Mouse (Mus musculus) heart, embryonic 15.5 days (tissue): ENCODE measurements around the gene A930004D18Rik. TPM values are rescaled to one million over a fixed set of nuclear protein-coding genes. Genes with fewer than 3 reads are reported as not detected.

Experiments
- ATAC-seq: fragments of 200-750 bp; cut with Nextera tagmentation; replicated peaks from 2 replicates; pipeline ENCODE4 v1.8.0; 2017; ENCODE audit warnings: low read depth, moderate TSS enrichment; ENCODE audit not compliant: insufficient number of reproducible peaks, insufficient read depth, low FRiP score
- H3K27ac ChIP-seq: fragments of 300-500 bp; sonication (generic); 2 replicates; pipeline ENCODE4 v1.5.1; 2015; ENCODE audit warnings: mild to moderate bottlenecking, inconsistent platforms
- H3K27me3 ChIP-seq: fragments of 300-500 bp; sonication (generic); 2 replicates; pipeline ENCODE4 v1.6.1; 2015; ENCODE audit warnings: inconsistent platforms
- H3K36me3 ChIP-seq: fragments of 300-500 bp; sonication (generic); 2 replicates; pipeline ENCODE4 v1.6.1; 2015; ENCODE audit warnings: mild to moderate bottlenecking, inconsistent platforms
- H3K4me1 ChIP-seq: fragments of 300-500 bp; sonication (generic); replicated peaks from 2 replicates; pipeline ENCODE4 v1.6.1; 2015; ENCODE audit warnings: inconsistent platforms
- H3K4me2 ChIP-seq: fragments of 300-500 bp; sonication (generic); 2 replicates; pipeline ENCODE4 v1.6.1; 2015; ENCODE audit warnings: inconsistent platforms, mild to moderate bottlenecking, moderate library complexity
- H3K4me3 ChIP-seq: fragments of 300-500 bp; sonication (generic); 2 replicates; pipeline ENCODE4 v1.5.1; 2015; ENCODE audit warnings: mild to moderate bottlenecking, inconsistent platforms
- H3K9ac ChIP-seq: fragments of 300-500 bp; sonication (generic); 2 replicates; pipeline ENCODE4 v1.6.1; 2015; ENCODE audit warnings: mild to moderate bottlenecking, inconsistent platforms
- H3K9me3 ChIP-seq: fragments of 300-500 bp; sonication (generic); replicated peaks from 2 replicates; pipeline ENCODE4 v1.6.1; 2016; ENCODE audit warnings: inconsistent platforms
- WGBS: fragments of 180-500 bp; shearing (Covaris S2); methylation state at CpG from one replicate; pipeline ENCODE4 v1.1.7; 2015; ENCODE audit warnings: mixed read lengths; 5-methylcytosine and 5-hydroxymethylcytosine counted together
- polyA plus RNA-seq: library from polyadenylated mRNA; unstranded; fragments of >200 nt; fragmentation: Nextera tagmentation; extraction: Ambion mirVana; gene quantifications from 2 replicates; pipeline ENCODE4 v1.2.1, GENCODE M21; 2015

Gene A930004D18Rik
- 11.6 and 13.2 TPM in 2 replicates for polyA plus RNA-seq

- Histone ChIP-seq H3K36me3 (no peaks in the 10 kb centered on the region), H3K4me2 (no peak within 1 kb of the TSS), H3K9me3 (no peaks in the 10 kb centered on the region), H3K4me3 (no peak within 1 kb of the TSS), H3K27me3 (no peaks in the 10 kb centered on the region), H3K4me1 (peaks cover 39% of the 10 kb centered on the region), H3K27ac (no peak within 1 kb of the TSS), H3K9ac (no peak within 1 kb of the TSS)
- 61% methylated on average over 2 of the region's 2 CpGs for WGBS
- no peak for ATAC-seq
Observed at GRCm38 (mm10) chr2:18037491-18037890, at the start of gene A930004D18Rik. Gene A930004D18Rik, minus strand, starts transcription at chr2:18037737.

DNA sequence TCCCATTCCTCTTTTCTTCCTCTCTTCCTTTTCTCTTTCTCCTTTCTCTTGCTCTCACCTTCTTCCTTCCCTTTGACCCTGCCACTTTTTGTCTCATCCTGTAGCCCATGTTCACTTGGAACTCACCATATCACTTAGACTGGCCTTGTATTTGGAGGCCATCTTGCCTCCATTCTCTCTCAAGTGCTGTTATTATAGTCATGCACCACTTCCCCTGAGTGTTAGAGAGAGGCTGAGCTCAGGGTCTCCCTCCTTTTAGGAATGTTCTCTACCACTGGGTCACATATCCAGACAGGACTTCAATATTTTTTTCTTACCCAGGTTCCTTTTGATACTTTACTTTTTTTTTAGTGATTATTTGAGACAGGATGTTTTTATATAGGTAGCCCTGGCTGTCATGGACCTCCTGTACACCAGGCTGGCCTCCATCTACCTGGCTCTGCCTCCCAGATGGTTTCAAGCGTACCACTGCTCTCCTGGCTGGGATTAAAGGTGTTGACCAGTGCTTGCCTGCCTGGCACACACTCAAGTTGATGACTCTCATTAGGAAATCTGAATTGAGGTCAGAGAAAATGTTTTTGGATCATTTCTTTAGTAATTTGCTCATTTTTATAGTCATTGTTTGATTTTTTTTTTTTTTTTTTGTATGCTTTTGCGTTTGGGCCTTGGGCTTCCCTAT, 42.8 kb upstream of the A930004D18Rik start:
- no peak for ATAC-seq
- Histone ChIP-seq H3K36me3 (peaks cover 51% of the 10 kb centered on the region), H3K9me3 (no peaks in the 10 kb centered on the region), H3K27me3 (no peaks in the 10 kb centered on the region), H3K4me2 (no peak overlapping the region), H3K27ac (no peak overlapping the region), H3K4me3 (no peak overlapping the region), H3K4me1 (no peaks in the 10 kb centered on the region), H3K9ac (no peak overlapping the region)
- WGBS = 85% methylated on average over 2 of the region's 2 CpGs

- H3K27ac ChIP-seq = no peak overlapping the region
- ATAC-seq = no peak
- peaks cover 44% of the 10 kb centered on the region for H3K36me3 ChIP-seq
- H3K27me3 ChIP-seq = no peaks in the 10 kb centered on the region
- H3K4me1 ChIP-seq = no peaks in the 10 kb centered on the region
- H3K4me3 ChIP-seq = no peak overlapping the region
- 94% methylated on average over 2 of the region's 2 CpGs for WGBS
- H3K9me3 ChIP-seq = no peaks in the 10 kb centered on the region
- no peak overlapping the region for H3K4me2 ChIP-seq
- no peak overlapping the region for H3K9ac ChIP-seq
Observed at GRCm38 (mm10) chr2:18071947-18072346, 34.4 kb upstream of the A930004D18Rik start.

DNA sequence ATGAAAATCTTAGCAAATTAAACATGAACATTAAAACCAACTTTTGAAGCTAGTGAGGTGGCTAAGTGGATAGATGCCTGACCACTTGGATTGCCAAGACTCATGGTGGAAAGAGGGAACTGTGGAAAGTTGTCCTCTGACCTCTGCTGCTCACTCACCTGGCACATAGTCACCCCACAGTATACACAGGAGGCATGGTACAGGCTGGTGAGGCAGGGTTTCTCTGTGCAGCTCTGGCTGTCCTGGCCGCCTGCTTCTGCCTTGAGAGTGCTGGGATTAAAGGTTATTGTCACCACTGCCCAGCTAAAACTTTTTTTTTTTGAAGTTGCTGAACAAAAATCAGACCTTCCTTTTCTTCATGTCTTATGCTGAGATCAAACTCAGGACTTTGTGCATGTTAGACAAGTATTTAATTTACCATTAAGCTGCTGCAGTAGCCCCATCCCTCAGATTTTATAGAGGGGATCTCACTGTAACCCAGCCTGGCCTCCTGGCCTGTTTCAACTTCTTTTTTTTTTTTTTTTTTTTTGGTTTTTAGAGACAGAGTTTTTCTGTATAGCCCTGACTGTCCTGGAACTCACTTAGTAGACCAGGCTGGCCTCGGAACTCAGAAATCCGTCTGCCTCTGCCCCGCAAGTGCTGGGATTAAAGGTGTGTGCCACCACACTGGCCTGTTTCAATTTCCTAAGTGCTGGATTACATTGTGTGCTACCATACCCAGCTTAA, 30.7 kb upstream of the A930004D18Rik start:
- Histone ChIP-seq H3K27ac (no peak overlapping the region), H3K4me2 (no peak overlapping the region), H3K9me3 (no peaks in the 10 kb centered on the region), H3K9ac (no peak overlapping the region), H3K36me3 (peaks cover 16% of the 10 kb centered on the region), H3K27me3 (no peaks in the 10 kb centered on the region), H3K4me3 (no peak overlapping the region), H3K4me1 (peaks cover 12% of the 10 kb centered on the region)
- ATAC-seq = no peak
- 85% methylated on average over 4 of the region's 4 CpGs for WGBS

- no peak for ATAC-seq
- Histone ChIP-seq H3K9ac (peak overlapping the region; percentile 97; the same call in 1 of the 2 replicates), H3K4me2 (peak overlapping the region; percentile 77), H3K27ac (peak overlapping the region; percentile 100), H3K9me3 (no peaks in the 10 kb centered on the region), H3K4me3 (peak overlapping the region; percentile 87; the same call in 1 of the 2 replicates), H3K4me1 (peaks cover 12% of the 10 kb centered on the region), H3K36me3 (peaks cover 7% of the 10 kb centered on the region), H3K27me3 (no peaks in the 10 kb centered on the region)
Observed at GRCm38 (mm10) chr2:18066436-18066835, 28.9 kb upstream of the A930004D18Rik start.

DNA sequence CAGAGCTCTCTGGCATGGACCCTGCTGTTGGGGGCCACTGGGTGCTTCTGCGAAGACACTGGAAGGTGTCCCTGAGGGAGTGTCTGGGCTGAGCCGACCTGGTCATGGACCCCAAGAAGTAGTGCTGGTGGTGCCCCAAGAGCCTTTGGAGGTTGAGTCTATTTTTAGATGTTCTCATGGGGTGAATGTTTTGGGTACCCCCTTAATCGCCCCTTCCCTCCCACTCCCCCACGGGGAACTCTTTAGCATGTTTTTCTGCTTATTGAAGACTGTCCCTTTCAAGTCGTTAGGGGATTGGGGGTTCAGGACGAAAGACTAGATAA, 28.1 kb upstream of the A930004D18Rik start:
- H3K9ac ChIP-seq = peak overlapping the region; percentile 97
- peak overlapping the region; percentile 100 for H3K27ac ChIP-seq
- ATAC-seq = no peak

GRCm38 (mm10) chr2:18064941-18065707, 27.6 kb upstream of the A930004D18Rik start:
- no peaks in the 10 kb centered on the region for H3K27me3 ChIP-seq
- WGBS = 1% methylated on average over 70 of the region's 85 CpGs
- peak overlapping the region; percentile 77 for H3K4me2 ChIP-seq
- H3K27ac ChIP-seq = peak overlapping the region; percentile 100
- H3K36me3 ChIP-seq = peaks cover 7% of the 10 kb centered on the region
- H3K4me3 ChIP-seq = peak overlapping the region; percentile 87
- H3K4me1 ChIP-seq = peaks cover 12% of the 10 kb centered on the region
- H3K9ac ChIP-seq = peak overlapping the region; percentile 97
- peak; percentile 61 for ATAC-seq
- no peaks in the 10 kb centered on the region for H3K9me3 ChIP-seq

More for the DNA sequence above, 28.1 kb upstream of the A930004D18Rik start:
- peaks cover 12% of the 10 kb centered on the region for H3K4me1 ChIP-seq
- no peaks in the 10 kb centered on the region for H3K27me3 ChIP-seq
- peak overlapping the region; percentile 87 for H3K4me3 ChIP-seq
- H3K4me2 ChIP-seq = peak overlapping the region; percentile 77
- H3K9me3 ChIP-seq = no peaks in the 10 kb centered on the region
- H3K36me3 ChIP-seq = peaks cover 7% of the 10 kb centered on the region
- WGBS = 6% methylated on average over 6 of the region's 6 CpGs

- under 1% methylated on average over 41 of the region's 58 CpGs for WGBS
- H3K4me1 ChIP-seq = peaks cover 12% of the 10 kb centered on the region
- peak overlapping the region; percentile 100 for H3K27ac ChIP-seq
- peak overlapping the region; percentile 97 for H3K9ac ChIP-seq
- no peaks in the 10 kb centered on the region for H3K27me3 ChIP-seq
- peak; percentile 96 for ATAC-seq
- peaks cover 7% of the 10 kb centered on the region for H3K36me3 ChIP-seq
- H3K4me2 ChIP-seq = peak overlapping the region; percentile 77
- peak overlapping the region; percentile 87 for H3K4me3 ChIP-seq
- no peaks in the 10 kb centered on the region for H3K9me3 ChIP-seq
Observed at GRCm38 (mm10) chr2:18064356-18064858, 26.9 kb upstream of the A930004D18Rik start.

DNA sequence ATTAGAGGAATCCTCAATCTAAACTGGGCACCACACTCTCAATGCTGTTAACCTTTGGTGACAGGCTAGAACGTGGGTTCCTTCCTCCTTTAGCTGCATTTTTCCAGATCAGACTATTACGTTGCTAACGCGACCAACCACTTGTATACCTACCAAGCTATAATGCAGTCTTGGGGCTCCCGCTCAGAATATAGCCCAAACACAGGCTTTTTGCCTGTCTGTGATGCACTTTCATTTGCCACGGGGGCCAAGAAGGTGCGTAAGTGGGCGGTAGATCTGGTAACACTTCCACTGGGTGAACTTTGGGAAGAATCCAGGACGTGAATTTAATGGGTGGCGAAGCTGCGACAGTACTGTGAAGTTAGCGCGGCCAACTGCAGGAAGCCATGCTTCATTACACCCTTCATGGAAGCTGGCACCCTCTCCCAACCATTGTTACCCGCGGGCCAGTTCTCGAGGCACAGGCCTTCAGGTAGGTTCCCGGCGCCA, 26.3 kb upstream of the A930004D18Rik start:
- peak overlapping the region; percentile 77 for H3K4me2 ChIP-seq
- under 1% methylated on average over 18 of the region's 18 CpGs for WGBS

GRCm38 (mm10) chr2:18060396-18060795, 22.9 kb upstream of the A930004D18Rik start:
- Histone ChIP-seq H3K36me3 (no peaks in the 10 kb centered on the region), H3K4me3 (no peak overlapping the region), H3K9ac (no peak overlapping the region), H3K27me3 (no peaks in the 10 kb centered on the region), H3K4me2 (no peak overlapping the region), H3K27ac (no peak overlapping the region), H3K4me1 (peaks cover 10% of the 10 kb centered on the region), H3K9me3 (no peaks in the 10 kb centered on the region)
- ATAC-seq = no peak
- 97% methylated on average over 1 of the region's 1 CpGs for WGBS

More for the DNA sequence above, 26.3 kb upstream of the A930004D18Rik start:
- ATAC-seq = peak; percentile 43
- H3K27me3 ChIP-seq = no peaks in the 10 kb centered on the region
- peak overlapping the region; percentile 97 for H3K9ac ChIP-seq
- peak overlapping the region; percentile 87 for H3K4me3 ChIP-seq
- peaks cover 7% of the 10 kb centered on the region for H3K36me3 ChIP-seq
- H3K9me3 ChIP-seq = no peaks in the 10 kb centered on the region
- peaks cover 16% of the 10 kb centered on the region for H3K4me1 ChIP-seq
- H3K27ac ChIP-seq = peak overlapping the region; percentile 100

- no peak overlapping the region for H3K27ac ChIP-seq
- no peak for ATAC-seq
- peaks cover 10% of the 10 kb centered on the region for H3K4me1 ChIP-seq
- no peak overlapping the region for H3K9ac ChIP-seq
- H3K27me3 ChIP-seq = no peaks in the 10 kb centered on the region
- no peak overlapping the region for H3K4me2 ChIP-seq
- no peaks in the 10 kb centered on the region for H3K36me3 ChIP-seq
- no peaks in the 10 kb centered on the region for H3K9me3 ChIP-seq
- 85% methylated on average over 1 of the region's 1 CpGs for WGBS
- no peak overlapping the region for H3K4me3 ChIP-seq
Observed at GRCm38 (mm10) chr2:18059891-18060290, 22.4 kb upstream of the A930004D18Rik start.
